Mouse (Mus musculus): ENCODE measurements around the gene Sympk.

Gene Sympk

DNA sequence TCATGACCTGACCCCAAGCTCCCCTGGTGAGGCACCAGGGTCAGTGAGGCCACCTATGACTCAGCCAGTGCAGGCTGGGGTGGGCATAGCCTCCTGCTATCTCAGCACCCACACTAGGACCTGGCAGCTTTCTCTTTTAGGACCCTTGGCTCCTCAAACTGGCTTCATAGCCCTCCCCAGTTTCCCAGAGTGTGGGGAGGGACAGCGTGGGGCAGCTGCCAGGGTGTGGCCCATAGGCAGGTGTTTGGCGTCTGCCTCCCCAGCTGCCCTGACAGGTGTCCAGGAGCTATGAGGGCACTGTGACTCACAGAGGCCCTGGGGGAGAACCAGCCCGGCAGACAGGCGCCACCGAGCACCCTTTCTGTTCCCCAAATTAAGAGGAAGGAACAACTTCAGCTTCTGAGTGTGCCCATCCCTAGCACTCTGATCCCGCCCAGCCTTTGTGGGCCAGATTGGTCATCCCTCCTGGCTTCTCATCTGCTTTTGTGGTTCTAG is 60.1 kb downstream of the Sympk start:
- no peak for DNase-seq

DNA sequence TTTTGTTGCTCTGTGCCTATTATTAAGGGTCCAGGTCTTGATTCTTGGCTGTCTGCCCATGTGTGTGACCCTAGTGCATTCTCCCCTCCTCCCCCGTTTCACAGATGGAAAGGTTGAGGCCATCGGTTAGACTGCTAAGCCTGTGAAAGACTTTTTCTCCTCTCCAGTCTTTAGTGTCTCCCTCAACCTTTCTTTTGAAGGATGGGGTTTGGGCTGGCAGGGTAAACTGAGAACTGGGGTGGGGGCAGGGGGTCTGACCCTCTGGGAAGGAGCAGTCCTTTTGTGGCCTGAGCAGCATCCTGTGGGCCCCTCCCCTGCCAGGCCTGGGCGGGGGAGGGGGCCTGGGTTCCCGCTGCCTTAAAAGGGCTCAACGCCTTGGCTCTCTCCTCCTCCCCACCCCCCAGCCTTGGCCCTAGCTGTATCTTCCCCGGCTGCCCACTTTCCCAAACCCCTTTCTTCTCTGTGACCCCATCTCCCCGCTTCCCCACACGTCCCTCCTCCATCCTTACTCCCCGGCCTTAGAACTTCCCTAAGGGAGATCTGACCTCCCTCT is 60.8 kb downstream of the Sympk start:
- DNase-seq, result no peak

DNA sequence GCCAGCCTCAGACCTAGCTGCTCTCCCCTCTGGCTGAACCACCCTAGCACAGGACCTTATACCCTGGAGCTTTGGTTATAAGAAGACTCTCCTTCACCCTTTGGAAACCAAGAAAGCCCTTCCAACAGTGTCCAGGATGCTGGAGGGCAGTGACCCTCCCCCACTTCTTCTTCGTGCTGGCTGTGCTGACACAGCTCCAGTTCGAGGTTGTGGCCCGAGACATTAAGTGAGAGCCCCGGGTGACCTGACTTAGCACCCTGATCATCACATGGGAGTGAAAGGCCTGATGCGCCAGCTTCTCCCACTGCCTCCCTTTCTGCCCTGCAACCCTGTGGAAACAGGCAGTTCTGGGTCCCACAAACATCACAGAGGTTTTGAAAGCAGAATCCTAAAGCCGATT is 61.3 kb downstream of the Sympk start:
- no peak for DNase-seq

DNA sequence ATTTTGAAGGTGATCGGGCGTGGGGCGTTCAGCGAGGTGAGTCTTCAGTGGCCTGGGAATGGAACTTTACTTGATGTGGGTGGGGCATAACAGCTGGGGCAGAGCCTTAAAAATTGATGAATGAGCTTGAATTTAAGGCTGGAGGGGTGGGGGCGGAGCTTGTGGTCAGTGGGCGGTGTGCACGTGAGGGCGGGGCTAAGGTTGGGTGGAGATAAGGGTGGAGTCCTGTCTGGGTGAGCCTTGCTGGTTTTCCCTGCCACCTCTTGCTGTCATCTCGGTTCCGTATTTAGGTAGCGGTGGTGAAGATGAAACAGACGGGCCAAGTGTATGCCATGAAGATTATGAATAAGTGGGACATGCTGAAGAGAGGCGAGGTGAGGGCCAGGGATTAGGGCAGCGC is 61.9 kb downstream of the Sympk start:
- DNase-seq, result no peak

DNA sequence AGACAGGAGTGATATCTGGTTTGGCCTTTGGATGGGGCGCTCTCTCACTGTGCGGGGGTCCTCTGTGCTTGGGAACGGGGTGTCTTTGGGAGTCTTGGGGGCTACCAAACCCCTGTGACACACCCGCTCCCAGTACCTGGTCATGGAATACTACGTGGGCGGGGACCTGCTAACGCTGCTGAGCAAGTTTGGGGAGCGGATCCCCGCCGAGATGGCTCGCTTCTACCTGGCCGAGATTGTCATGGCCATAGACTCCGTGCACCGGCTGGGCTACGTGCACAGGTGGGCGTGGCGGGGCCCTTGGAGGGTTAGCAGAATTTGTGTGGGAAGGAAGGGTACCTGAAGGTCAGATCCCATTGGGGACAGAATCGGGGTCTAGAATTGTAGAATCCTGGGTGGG is 62.6 kb downstream of the Sympk start:
- DNase-seq, result no peak

DNA sequence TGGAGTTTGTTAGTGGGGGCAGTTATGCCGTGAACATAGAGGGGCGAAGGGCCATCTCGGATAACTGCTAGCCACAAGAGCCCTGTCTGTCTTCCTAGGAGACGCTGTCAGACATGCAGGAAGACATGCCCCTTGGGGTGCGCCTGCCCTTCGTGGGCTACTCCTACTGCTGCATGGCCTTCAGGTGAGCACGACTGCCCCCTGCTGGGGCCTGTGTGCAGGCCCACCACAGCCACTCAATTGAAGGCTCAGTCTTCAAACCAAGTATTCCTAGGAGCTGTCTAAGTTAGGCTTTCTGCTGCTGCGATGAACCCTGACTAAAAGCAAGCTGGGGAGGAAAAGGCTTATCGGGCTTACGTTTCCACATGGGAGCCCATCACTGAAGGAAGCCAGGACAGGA is 64.6 kb downstream of the Sympk start:
- DNase-seq, result no peak

DNA sequence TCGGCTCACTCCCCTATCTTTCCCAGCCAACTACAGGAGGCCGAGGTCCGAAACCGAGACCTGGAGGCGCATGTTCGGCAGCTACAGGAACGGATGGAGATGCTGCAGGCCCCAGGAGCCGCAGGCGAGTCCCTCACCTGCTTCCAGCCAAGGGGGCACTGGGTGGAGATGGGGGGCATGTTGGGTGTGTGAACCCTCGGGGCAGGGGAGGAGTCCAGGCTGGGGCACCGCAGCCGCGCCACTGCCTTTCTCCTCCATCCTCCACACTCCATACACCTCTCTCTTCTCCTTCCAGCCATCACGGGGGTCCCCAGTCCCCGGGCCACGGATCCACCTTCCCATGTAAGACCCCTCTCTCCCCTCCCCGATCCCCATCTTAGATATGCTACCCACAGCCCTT is 67.7 kb downstream of the Sympk start:
- DNase-seq, result no peak

DNA sequence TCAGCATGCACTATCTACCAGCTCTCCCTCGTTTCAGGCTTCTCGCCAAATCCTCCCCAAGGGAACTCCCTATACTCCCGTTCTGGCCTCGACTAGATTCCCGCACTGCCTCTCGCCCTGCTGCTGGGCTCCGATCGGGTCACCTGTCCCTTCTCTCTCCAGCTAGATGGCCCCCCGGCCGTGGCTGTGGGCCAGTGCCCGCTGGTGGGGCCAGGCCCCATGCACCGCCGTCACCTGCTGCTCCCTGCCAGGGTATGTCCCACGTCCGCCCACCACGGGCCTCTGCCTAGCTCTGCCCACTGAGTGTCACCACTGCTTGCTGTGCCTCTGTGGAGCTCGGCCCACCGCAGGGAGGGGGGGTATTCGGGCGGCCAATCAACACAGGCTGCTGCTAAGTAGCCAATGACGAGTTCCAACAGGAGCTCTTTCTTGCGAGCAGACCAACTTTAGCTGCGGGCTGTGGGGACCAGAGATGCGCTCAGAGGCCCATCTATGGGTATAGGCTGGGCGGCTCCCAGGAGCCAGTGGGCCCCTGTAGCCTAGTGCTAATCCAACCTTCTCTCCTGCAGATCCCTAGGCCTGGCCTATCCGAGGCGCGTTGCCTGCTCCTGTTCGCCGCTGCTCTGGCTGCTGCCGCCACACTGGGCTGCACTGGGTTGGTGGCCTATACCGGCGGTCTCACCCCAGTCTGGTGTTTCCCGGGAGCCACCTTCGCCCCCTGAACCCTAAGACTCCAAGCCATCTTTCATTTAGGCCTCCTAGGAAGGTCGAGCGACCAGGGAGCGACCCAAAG is 68.4 kb downstream of the Sympk start:
- no peak for DNase-seq

DNA sequence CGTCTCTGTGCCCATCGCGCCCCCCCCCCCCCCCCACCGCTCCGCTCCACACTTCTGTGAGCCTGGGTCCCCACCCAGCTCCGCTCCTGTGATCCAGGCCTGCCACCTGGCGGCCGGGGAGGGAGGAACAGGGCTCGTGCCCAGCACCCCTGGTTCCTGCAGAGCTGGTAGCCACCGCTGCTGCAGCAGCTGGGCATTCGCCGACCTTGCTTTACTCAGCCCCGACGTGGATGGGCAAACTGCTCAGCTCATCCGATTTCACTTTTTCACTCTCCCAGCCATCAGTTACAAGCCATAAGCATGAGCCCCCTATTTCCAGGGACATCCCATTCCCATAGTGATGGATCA is 69.0 kb downstream of the Sympk start:
- DNase-seq, result peak; percentile 81 to 82

DNA sequence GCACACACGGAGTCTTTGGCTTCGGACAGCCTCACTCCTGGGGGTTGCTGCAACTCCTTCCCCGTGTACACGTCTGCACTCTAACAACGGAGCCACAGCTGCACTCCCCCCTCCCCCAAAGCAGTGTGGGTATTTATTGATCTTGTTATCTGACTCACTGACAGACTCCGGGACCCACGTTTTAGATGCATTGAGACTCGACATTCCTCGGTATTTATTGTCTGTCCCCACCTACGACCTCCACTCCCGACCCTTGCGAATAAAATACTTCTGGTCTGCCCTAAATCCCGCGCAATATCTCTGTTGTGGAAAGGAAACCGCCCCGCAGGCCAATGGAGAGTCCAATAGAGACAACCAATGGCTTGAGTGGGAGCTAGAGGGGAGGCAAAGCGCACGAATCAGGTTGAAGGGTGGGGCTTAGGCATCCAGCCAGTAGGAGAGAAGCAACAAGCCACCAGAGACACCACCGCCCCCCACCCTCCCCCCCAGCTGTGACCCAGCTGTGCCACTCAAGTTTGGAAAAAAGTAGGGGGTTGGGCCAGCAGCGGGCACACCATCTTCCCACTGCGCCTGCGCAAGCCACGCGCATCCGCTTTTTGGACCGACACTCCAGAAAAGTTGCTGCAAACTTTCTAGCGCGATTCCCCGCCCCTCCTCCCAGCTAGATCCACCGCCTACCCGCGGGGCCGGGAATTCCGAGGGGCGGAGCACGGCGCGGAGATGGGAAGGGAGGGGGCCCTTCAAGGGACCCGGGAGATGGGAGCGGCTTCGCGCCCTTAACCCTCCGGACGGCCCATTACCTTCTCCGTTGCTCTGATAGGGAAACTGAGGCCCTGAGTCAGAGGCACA is 69.6 kb downstream of the Sympk start:
- peak; percentile 89 to 93 for DNase-seq

DNA sequence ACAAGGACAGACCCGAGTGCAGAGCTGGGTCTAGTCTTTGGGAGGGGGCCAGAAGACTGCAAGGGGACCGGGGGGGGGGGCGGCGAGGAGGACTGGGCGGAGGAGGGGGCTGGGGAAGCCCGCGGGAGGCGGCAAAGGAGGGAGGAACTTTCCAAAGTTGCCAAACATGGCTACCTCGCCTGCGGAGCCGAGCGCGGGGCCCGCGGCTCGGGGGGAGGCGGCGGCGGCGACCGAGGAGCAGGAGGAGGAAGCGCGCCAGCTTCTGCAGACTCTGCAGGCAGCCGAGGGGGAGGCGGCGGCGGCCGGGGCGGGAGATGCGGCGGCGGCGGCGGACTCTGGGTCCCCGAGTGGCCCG is 70.3 kb downstream of the Sympk start, which contains the start of gene Six5:
TSS of gene Six5 (plus strand) at position 124 of the 355 bp plus-strand sequence.
- DNase-seq, result peak in 1 of 2 experiments; percentile 55

DNA sequence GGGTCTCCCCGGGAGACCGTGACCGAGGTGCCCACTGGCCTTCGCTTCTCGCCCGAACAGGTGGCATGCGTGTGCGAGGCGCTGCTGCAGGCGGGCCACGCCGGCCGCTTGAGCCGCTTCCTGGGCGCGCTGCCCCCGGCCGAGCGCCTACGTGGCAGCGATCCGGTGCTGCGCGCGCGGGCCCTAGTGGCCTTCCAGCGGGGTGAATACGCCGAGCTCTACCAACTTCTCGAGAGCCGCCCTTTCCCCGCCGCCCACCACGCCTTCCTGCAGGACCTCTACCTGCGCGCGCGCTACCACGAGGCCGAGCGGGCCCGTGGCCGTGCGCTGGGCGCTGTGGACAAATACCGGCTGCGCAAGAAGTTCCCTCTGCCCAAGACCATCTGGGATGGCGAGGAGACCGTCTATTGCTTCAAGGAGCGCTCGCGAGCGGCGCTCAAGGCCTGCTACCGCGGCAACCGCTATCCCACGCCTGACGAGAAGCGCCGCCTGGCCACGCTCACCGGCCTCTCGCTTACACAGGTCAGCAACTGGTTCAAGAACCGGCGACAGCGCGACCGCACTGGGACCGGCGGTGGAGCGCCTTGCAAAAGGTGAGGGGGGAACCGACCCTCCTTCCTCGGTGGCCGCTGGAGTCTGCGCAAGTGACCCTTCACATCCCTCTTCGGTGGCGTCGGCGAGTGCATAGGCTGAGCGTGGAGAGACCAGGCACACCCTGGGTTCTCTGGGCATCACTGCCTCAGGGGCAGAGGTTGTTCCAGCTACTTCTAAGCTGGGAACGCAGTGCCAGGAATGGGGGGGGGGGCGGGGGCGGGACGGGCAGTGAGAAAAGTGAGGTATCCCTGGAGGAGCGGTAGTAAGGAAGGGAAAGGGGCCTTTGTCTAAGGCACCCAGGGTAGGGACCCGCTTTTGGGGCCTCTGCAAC is 70.9 kb downstream of the Sympk start:
- DNase-seq, result no peak

DNA sequence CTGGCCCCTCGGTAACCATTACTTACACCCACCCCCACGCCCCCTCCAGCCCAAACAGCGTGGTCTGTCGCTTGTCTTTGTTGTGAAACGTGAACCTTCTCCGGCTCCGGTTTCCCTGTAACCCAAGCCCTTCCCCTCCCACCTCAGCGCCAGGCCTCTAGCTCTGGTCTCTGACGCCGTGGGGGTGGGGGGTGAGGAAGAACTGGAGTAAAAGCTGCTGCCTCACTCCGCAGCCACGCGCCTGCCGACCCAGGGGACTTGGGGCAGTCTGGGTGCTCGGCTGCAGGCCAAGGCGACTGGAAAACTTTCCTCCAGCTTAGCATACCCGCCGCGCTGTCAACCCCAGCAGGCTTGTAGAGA is 71.6 kb downstream of the Sympk start:
- DNase-seq, result no peak

DNA sequence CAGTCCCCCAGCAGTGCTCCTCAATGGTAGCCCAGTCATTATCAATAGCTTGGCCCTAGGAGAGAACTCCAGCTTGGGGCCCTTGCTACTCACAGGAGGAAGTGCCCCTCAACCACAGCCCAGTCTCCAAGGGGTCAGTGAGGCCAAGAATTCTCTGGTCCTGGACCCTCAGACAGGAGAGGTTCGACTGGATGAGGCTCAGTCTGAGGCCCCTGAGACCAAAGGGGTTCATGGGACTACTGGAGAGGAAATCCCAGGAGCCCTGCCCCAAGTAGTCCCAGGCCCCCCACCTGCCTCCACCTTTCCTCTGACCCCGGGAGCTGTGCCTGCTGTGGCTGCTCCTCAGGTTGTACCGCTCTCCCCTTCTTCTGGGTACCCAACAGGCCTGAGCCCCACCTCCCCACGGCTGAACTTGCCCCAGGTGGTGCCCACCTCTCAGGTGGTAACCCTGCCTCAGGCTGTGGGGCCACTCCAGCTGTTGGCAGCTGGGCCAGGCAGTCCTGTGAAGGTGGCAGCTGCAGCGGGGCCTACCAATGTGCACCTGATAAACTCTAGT is 72.3 kb downstream of the Sympk start:
- no peak for DNase-seq

DNA sequence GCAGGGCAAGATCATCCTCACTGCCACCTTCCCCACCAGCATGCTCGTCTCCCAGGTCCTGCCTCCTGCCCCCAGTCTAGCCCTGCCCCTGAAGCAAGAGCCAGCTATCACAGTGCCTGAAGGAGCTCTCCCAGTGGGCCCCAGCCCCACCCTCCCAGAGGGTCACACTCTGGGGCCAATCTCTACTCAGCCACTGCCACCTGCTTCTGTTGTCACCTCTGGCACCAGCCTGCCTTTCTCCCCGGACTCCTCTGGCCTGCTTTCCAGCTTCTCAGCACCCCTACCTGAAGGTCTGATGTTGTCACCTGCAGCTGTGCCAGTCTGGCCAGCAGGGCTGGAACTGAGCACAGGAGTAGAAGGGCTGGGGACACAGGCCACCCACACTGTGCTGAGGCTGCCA is 73.0 kb downstream of the Sympk start:
- DNase-seq, result no peak

DNA sequence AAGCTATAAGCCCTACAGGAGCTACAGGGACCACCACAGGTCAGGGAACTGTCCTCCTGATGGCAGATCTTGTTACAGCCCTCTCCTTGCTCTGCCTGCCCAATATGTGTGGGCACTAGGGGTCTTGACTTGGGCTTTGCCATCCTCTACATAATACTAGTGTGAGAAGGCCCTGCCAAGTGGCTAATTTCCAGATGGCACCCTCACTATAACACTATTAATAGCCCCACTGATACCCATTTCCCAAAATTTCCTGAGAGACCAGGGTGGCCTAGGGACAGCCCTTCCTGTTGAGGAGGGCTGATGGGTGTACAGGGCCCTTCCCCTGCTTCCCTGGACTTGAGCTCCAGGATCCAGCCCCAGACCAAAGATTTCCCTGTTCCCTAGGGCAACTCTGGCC is 73.7 kb downstream of the Sympk start:
- DNase-seq, result no peak

DNA sequence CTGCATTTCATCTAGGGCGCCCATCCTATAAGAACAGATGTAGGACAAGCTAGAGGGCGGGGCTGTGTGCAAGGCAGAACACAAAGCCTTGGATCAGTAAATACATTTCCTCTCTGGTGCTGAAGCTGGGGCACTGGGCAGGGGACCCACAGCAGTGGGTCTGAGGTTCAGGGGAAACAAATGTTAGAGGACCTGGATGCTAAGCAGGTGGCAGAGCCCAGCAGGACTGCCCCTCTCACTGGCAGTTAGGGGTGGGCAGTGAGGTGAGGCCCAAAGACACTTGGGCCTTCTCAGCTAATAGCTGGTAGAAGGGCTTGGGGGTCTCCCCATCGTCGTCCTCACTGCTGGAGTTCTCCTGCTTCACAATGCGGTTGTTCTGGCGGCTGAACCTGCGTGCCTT is 74.6 kb downstream of the Sympk start:
- no peak for DNase-seq

DNA sequence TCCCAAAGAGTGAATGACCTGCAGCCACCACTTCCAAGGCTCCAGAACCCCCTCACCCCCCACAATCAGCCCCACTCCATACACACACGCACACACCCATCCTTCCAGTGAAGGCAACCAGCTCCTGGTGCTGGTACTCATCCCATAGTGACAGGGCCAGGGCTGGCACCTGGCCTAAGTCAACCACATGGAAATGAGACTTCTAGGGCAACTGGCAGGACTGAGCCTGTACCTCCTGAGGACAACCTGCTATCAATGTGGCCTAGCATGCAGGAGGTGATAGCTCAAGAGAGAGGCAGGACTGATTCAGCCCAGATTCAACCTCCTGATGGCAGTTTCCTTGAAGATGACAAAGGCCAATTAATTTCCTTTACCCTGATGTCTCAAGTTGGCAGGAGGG is 76.1 kb downstream of the Sympk start:
- no peak for DNase-seq

DNA sequence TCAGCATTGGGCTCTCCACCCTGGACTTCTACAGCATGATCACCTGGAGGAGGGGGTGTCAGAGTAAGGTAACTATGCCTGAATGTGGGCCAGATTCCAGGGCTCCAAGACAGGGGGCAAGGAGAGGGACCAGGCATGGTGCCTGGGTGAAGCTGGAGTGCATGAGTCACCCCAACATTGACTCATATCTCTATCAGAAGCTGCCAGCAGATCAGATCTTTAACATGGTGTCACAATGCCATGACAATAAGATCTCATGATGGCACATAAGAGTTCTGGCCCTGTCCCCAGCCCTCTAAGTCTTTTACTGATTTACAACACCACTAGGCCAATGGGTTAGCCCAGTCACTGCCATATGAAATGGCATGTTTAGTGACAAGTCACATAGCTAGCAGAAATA is 79.6 kb downstream of the Sympk start:
- DNase-seq, result no peak

Data from thymus, adult 18-20 months (tissue).